8 mouse cellular contexts compared by ENCODE assay signal in genomic region chr6:144710816-144711215, GRCm38 (mm10).
DNase-seq lines count a peak whose midpoint lies in the region; TF ChIP-seq lines count a peak whose summit lies in the region.

No protein-coding gene starts in this region.

- peak overlapping the region; percentile 48 for H3K27ac ChIP-seq in heart, adult 2 months
- H3K27ac ChIP-seq in small intestine, adult 2 months (ENCODE audit: insufficient read depth, low read depth, low read length), result peak overlapping the region; percentile 53

- no peak for TF ChIP-seq CTCF in heart, adult 2 months (IDR thresholded peaks at IDR 0.05)
- TF ChIP-seq CTCF in small intestine, adult 2 months (IDR thresholded peaks at IDR 0.05; ENCODE audit: extremely low read depth, insufficient read length, insufficient replicate concordance, low read depth, low read length), result no peak

- H3K27me3 ChIP-seq in heart, adult 2 months (ENCODE audit: control insufficient read depth, insufficient read depth, low read length), result no peaks in the 10 kb centered on the region
- no peaks in the 10 kb centered on the region for H3K27me3 ChIP-seq in small intestine, adult 2 months (ENCODE audit: control insufficient read depth, insufficient read depth, low read length)

- no peaks in the 10 kb centered on the region; the same call in 1 of the 2 replicates for H3K36me3 ChIP-seq in heart, adult 2 months (ENCODE audit: control insufficient read depth, insufficient read depth, low read length)
- H3K36me3 ChIP-seq in small intestine, adult 2 months (ENCODE audit: control insufficient read depth, insufficient read depth, low read length), result no peaks in the 10 kb centered on the region

- no peak overlapping the region for H3K9ac ChIP-seq in heart, adult 2 months (ENCODE audit: low read depth, low read length)

- TF ChIP-seq EP300 in heart, adult 2 months (IDR thresholded peaks at IDR 0.05; ENCODE audit: insufficient read depth, low read depth, low read length), result no peak

- peaks cover 8% of the 10 kb centered on the region for H3K4me1 ChIP-seq in heart, adult 2 months (ENCODE audit: control insufficient read depth, insufficient read depth, low read length)
- H3K4me1 ChIP-seq in small intestine, adult 2 months (ENCODE audit: control insufficient read depth, insufficient read depth, insufficient read length, low read length), result no peaks in the 10 kb centered on the region

- WGBS in heart, adult 2 months, result 29% methylated on average over 5 of the region's 5 CpGs
- 24% methylated on average over 5 of the region's 5 CpGs for WGBS in large intestine, adult 2 months
- WGBS in small intestine, adult 2 months, result 24% methylated on average over 5 of the region's 5 CpGs

- no peak overlapping the region for H3K4me3 ChIP-seq in heart, adult 2 months
- no peak overlapping the region for H3K4me3 ChIP-seq in small intestine, adult 2 months (ENCODE audit: low read depth, low read length)

- no peak for TF ChIP-seq POLR2A in heart, adult 2 months (IDR thresholded peaks at IDR 0.05; ENCODE audit: insufficient read depth, low read depth, low read length)
- TF ChIP-seq POLR2A in small intestine, adult 2 months (IDR thresholded peaks at IDR 0.05; ENCODE audit: low read depth, low read length), result no peak

- H3K79me2 ChIP-seq in heart, adult 2 months (replicated peaks; ENCODE audit: control insufficient read depth, insufficient read depth, low read length), result no peaks in the 10 kb centered on the region

- intact Hi-C loops in heart, adult 2 months (cut with DNase I), result loop anchor here (5.0 kb wide), 1 partner anchor 41 kb away; no protein-coding TSS in a partner anchor

- DNase-seq in cerebellum, postnatal 10 days, result peak; percentile 24 to 34
- DNase-seq in cerebellum, adult 18-20 months, result no peak
- DNase-seq in 3T3-L1 (ENCODE audit: low read depth, low spot score), result peak; percentile 95
- peak; percentile 54 to 76 for DNase-seq in heart, adult 2 months
- DNase-seq in large intestine, adult 2 months (ENCODE audit: low read depth, low spot score), result peak; percentile 1
- DNase-seq in left cerebral cortex, adult 8-10 months (ENCODE audit: low spot score in 2 of 2), result no peak
- no peak for DNase-seq in spleen, postnatal 36 days (ENCODE audit: low spot score in 2 of 2)

Comparison
In these comparisons a context has a peak if more than half of its experiments do, and no peak if none do; other contexts are left out.
1. DNase-seq: peak in cerebellum, postnatal 10 days (2 of 2), 3T3-L1 (single experiment), heart, adult 2 months (2 of 2) and large intestine, adult 2 months (single experiment); none in cerebellum, adult 18-20 months (0 of 2), left cerebral cortex, adult 8-10 months (0 of 2) and spleen, postnatal 36 days (0 of 2).